Mouse (Mus musculus) embryo, embryonic 11.5 days (tissue): ENCODE measurements at regions not wholly inside any gene's neighbourhood (a gene's known extent, or its start where the extent isn't known, plus 50 kb on each side); places are given as distances from the start of the nearest gene placed in this dataset.

ENCODE experiments used
- DNase-seq: peaks from one replicate; pipeline ENCODE4 v3.0.0-alpha.2; 2012; ENCODE audit warnings: low read depth, low spot score

- DNase-seq: no peak
Measured at GRCm38 (mm10) chr2:167783374-167783773, 93.8 kb upstream of the Tmem189 start.

GRCm38 (mm10) chr2:167782231-167782999 lies 92.8 kb upstream of the Tmem189 start:
- no peak for DNase-seq

GRCm38 (mm10) chr2:167781496-167781895 lies 91.9 kb upstream of the Tmem189 start:
- no peak for DNase-seq

- DNase-seq: no peak
Measured at GRCm38 (mm10) chr2:167778691-167779090, 89.1 kb upstream of the Tmem189 start.

- no peak for DNase-seq
Measured at GRCm38 (mm10) chr2:167778271-167778670, 88.6 kb upstream of the Tmem189 start.

GRCm38 (mm10) chr2:167777331-167778085 lies 87.9 kb upstream of the Tmem189 start:
- DNase-seq: peak; percentile 63

GRCm38 (mm10) chr2:167776251-167777168 lies 86.9 kb upstream of the Tmem189 start:
- no peak for DNase-seq

GRCm38 (mm10) chr2:167775218-167775915 lies 85.7 kb upstream of the Tmem189 start:
- DNase-seq: no peak

- no peak for DNase-seq
Measured at GRCm38 (mm10) chr2:167774806-167775179, 85.2 kb upstream of the Tmem189 start.

GRCm38 (mm10) chr2:167774166-167774805 lies 84.7 kb upstream of the Tmem189 start:
- no peak for DNase-seq

GRCm38 (mm10) chr2:167772834-167773233 lies 83.2 kb upstream of the Tmem189 start:
- no peak for DNase-seq

GRCm38 (mm10) chr2:167767962-167768361 lies 78.3 kb upstream of the Tmem189 start:
- DNase-seq: no peak

GRCm38 (mm10) chr2:167767371-167767770 lies 77.7 kb upstream of the Tmem189 start:
- DNase-seq: no peak

- DNase-seq: no peak
Measured at GRCm38 (mm10) chr2:167765811-167766210, 76.2 kb upstream of the Tmem189 start.

GRCm38 (mm10) chr2:167765072-167765800 lies 75.6 kb upstream of the Tmem189 start:
- peak; percentile 39 for DNase-seq

GRCm38 (mm10) chr2:167763891-167764410 lies 74.3 kb upstream of the Tmem189 start:
- DNase-seq: no peak

GRCm38 (mm10) chr2:167761404-167761936 lies 71.8 kb upstream of the Tmem189 start:
- no peak for DNase-seq

- no peak for DNase-seq
Measured at GRCm38 (mm10) chr2:167760681-167761403, 71.2 kb upstream of the Tmem189 start.
